Mouse (Mus musculus): Measurements from ENCODE around the gene Ltbp1.
"Not testable (repeated sequence)": the region's sequence is repeated elsewhere in the genome, so short reads cannot be mapped to it uniquely, and the experiment has no call there.

Ltbp1 gene

GRCm38 (mm10) chr17:75119422-75119821 is 114.1 kb downstream of the Ltbp1 start:
- DNase-seq = no peak

GRCm38 (mm10) chr17:75120071-75120470 is 114.7 kb downstream of the Ltbp1 start:
- no peak for DNase-seq

- no peak for DNase-seq
Measured at GRCm38 (mm10) chr17:75122584-75123282, 117.4 kb downstream of the Ltbp1 start.

GRCm38 (mm10) chr17:75128337-75128935 is 123.1 kb downstream of the Ltbp1 start:
- DNase-seq = peak; percentile 20

GRCm38 (mm10) chr17:75133983-75134382 is 128.6 kb downstream of the Ltbp1 start:
- no peak for DNase-seq

- no peak for DNase-seq
Measured at GRCm38 (mm10) chr17:75139731-75140130, 134.4 kb downstream of the Ltbp1 start.

GRCm38 (mm10) chr17:75142845-75143244 is 137.5 kb downstream of the Ltbp1 start:
- DNase-seq = not testable (repeated sequence)

- DNase-seq = no peak
Measured at GRCm38 (mm10) chr17:75143927-75144326, 138.6 kb downstream of the Ltbp1 start.

- DNase-seq = no peak
Measured at GRCm38 (mm10) chr17:75147218-75147617, 141.8 kb downstream of the Ltbp1 start.

GRCm38 (mm10) chr17:75151800-75152199 is 146.4 kb downstream of the Ltbp1 start:
- DNase-seq = no peak

GRCm38 (mm10) chr17:75153088-75153487 is 147.7 kb downstream of the Ltbp1 start:
- no peak for DNase-seq

GRCm38 (mm10) chr17:75158385-75158784 is 153.0 kb downstream of the Ltbp1 start:
- DNase-seq = no peak

- DNase-seq = no peak
Measured at GRCm38 (mm10) chr17:75159066-75159787, 153.9 kb downstream of the Ltbp1 start.

GRCm38 (mm10) chr17:75161062-75161461 is 155.7 kb downstream of the Ltbp1 start:
- DNase-seq = no peak

- DNase-seq = no peak
Measured at GRCm38 (mm10) chr17:75161931-75162330, 156.6 kb downstream of the Ltbp1 start.

- DNase-seq = no peak
Measured at GRCm38 (mm10) chr17:75164566-75164965, 159.2 kb downstream of the Ltbp1 start.

- no peak for DNase-seq
Measured at GRCm38 (mm10) chr17:75168572-75169200, 163.3 kb downstream of the Ltbp1 start.

- DNase-seq = no peak
Measured at GRCm38 (mm10) chr17:75171659-75172058, 166.3 kb downstream of the Ltbp1 start.

GRCm38 (mm10) chr17:75172685-75173205 is 167.4 kb downstream of the Ltbp1 start:
- DNase-seq = no peak

- no peak for DNase-seq
Measured at GRCm38 (mm10) chr17:75174501-75174900, 169.1 kb downstream of the Ltbp1 start.

GRCm38 (mm10) chr17:75177920-75178867 is 172.8 kb downstream of the Ltbp1 start:
- DNase-seq = peak; percentile 10

GRCm38 (mm10) chr17:75179001-75179400 is 173.6 kb downstream of the Ltbp1 start:
- no peak for DNase-seq

Measured in kidney, adult 18-20 months (tissue).